Mouse (Mus musculus) adrenal gland, postnatal 25 days (tissue): ENCODE results near the gene Vill. TPM values are rescaled to one million over a fixed set of nuclear protein-coding genes. Genes with fewer than 3 reads are reported as not detected.

Source experiments
- DNase-seq: peaks from one replicate; pipeline ENCODE4 v3.0.0; 2021; ENCODE audit warnings: mixed read lengths
- microRNA-seq, 2 experiments: library from miRNA; unstranded; fragments of <30 nt; microRNA quantifications; one replicate each; pipeline ENCODE4 v1.2.0; 2021
- total RNA-seq: library from RNA; stranded (reverse); gene quantifications from 2 replicates; pipeline ENCODE4 v1.2.3, GENCODE M21; 2021

Gene Vill
- total RNA-seq, 1 experiment from 2014 or later = 1.7 TPM

DNA sequence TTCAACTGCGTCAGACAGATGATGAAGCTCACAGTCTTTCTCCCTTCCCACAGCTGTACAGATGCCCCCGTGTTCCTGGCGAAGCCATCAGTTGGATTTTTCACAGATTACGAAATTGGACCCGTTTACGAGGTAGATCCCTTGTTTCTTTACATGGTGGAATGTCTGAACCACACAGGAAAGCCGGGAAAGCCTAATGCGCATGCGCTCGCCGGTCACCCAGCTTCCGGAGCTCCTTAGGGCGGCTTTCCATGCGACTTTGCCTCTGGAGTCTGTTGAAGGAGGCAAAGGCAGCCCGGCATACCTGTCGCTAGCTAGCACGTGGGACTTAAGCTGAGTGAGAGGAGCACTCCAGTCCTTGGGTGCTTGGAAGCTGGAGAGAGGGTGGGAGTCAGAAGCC is 62.3 kb downstream of the Vill start:
- DNase-seq = no peak

DNA sequence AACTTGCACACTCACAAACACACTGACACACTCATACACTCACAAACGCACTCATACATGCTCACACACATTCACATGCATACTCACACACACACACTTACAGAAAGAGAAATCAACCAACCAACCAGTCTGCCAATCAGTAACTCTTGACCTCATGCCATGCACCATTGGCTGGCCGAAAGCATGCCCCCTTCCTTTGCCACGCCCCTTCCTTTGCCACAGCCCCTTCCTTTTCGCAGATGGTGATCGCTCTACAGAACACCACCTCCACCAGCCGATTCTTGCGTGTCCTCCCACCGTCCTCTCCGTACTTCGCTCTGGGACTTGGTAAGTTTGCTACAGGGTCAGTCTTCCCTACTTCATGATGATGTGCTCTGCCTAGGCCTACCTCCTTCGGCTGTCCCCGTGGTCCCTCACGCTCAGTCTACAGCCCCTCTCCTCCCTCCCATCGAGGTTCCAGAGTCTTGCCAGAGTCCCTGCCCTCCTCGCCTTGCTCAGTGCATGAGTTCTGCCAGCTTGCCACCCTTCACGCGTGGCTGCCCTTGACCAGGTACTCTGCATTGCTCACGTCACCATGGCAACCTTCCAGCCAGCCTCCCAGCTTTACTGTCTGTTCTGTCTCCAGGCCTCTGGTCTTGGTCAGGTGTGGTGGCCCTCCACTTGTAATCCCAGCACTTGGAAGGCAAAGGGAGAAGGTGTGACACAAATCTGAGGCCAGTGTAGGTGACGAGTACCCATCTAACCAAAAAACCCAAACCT is 67.0 kb downstream of the Vill start:
- DNase-seq = no peak

DNA sequence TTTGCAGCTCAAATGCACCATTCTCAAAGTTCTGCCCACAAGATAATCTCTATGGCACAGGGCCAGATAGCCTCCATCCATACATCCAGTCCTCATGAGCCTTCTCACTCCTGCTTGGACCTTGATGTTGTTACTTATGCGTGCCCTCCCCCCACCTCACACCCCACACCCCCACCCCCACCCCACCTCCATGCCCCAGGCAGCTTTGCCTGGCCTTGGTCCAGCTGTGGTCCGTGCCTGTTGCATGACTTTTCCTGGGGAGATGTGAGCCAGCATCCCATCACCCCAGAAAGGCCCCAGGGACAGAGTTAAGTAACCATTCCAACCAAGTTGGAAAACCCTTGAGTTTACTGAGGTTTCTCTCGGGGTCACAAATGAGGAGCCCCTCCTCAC is 67.6 kb downstream of the Vill start:
- DNase-seq = no peak

Small RNAs within 50 kb of the gene (microRNA-seq; reads per million reads assigned to microRNA genes)
- gene Mir26a-1 = 8.6 to 9.2 reads per million in 2 experiments

Other genes with a start within 250 kb of the Vill start
- 27.2 and 31.3 TPM in 2 replicates for gene Ctdspl, start 126.3 kb upstream of the Vill start, total RNA-seq
- 6.9 and 11.1 TPM in 2 replicates for gene Plcd1, start 40.7 kb downstream of the Vill start, total RNA-seq
- gene Dlec1, start 49.7 kb downstream of the Vill start, total RNA-seq = 1.1 and 3.0 TPM in 2 replicates
- 10.8 and 12.1 TPM in 2 replicates for gene Acaa1b, start 104.3 kb downstream of the Vill start, total RNA-seq
- not detected in 2 replicates for gene Gm47289, start 106.4 kb downstream of the Vill start, total RNA-seq
- not detected in 2 replicates for gene Slc22a13, start 156.3 kb downstream of the Vill start, total RNA-seq